Mouse (Mus musculus) megakaryocyte, embryonic 14.5 days (primary cell): Measurements from ENCODE around the gene Myh7b.

Experiments
- FLI1 ChIP-seq: IDR thresholded peaks from 2 replicates; pipeline ENCODE4 v1.6.1; 2012; ENCODE audit warnings: low read length, inconsistent platforms, mixed read lengths
- GATA1 ChIP-seq: IDR thresholded peaks from 3 replicates; pipeline ENCODE4 v1.6.1; 2012; ENCODE audit warnings: mixed read lengths, low read length, inconsistent platforms, borderline replicate concordance

DNA sequence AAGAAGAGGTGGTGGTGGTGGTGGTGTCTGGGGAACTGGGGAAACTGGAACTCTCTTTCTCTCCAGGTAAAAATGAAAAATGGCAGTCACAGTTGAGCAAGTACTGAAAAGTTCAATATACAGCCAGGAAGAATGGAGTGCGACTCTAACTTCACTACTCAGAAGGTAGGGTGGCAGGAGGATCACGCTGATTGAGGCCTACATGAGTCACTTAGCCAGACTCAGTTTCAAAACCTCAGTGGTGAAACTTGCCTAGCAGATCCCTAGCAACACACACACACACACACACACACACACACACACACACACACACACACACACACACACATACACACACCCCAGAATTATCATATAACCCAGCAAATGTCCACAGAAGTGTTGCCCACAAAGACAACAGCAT lies 70.9 kb downstream of the Myh7b start:
- TF ChIP-seq GATA1 = no peak
- TF ChIP-seq FLI1 = no peak
